Mouse (Mus musculus) embryonic facial prominence, embryonic 12.5 days (tissue): ENCODE measurements at regions not wholly inside any gene's neighbourhood (a gene's known extent, or its start where the extent isn't known, plus 50 kb on each side); places are given as distances from the start of the nearest gene placed in this dataset.

Source experiments
- ATAC-seq: fragments of 200-750 bp; cut with Nextera tagmentation; 2 replicates; pipeline ENCODE4 v1.8.0; 2017; ENCODE audit not compliant: insufficient number of reproducible peaks, insufficient read depth, low FRiP score, low TSS enrichment
- H3K27ac ChIP-seq: fragments of 300-500 bp; sonication (generic); 2 replicates; pipeline ENCODE4 v1.5.1; 2016; ENCODE audit warnings: mild to moderate bottlenecking
- H3K27me3 ChIP-seq: fragments of 300-500 bp; sonication (generic); 2 replicates; pipeline ENCODE4 v1.6.1; 2016; ENCODE audit warnings: mild to moderate bottlenecking, moderate library complexity
- H3K36me3 ChIP-seq: fragments of 300-500 bp; sonication (generic); 2 replicates; pipeline ENCODE4 v1.6.1; 2016; ENCODE audit warnings: mild to moderate bottlenecking
- H3K4me1 ChIP-seq: fragments of 300-500 bp; sonication (generic); 2 replicates; pipeline ENCODE4 v1.6.1; 2016
- H3K4me2 ChIP-seq: fragments of 300-500 bp; sonication (generic); replicated peaks from 2 replicates; pipeline ENCODE4 v1.6.1; 2016; ENCODE audit warnings: mild to moderate bottlenecking, moderate library complexity
- H3K4me3 ChIP-seq: fragments of 300-500 bp; sonication (generic); 2 replicates; pipeline ENCODE4 v1.5.1; 2016; ENCODE audit warnings: mild to moderate bottlenecking
- H3K9ac ChIP-seq: fragments of 300-500 bp; sonication (generic); 2 replicates; pipeline ENCODE4 v1.6.1; 2016; ENCODE audit warnings: mild to moderate bottlenecking, moderate library complexity
- H3K9me3 ChIP-seq: fragments of 300-500 bp; sonication (generic); 2 replicates; pipeline ENCODE4 v1.6.1; 2016; ENCODE audit warnings: mild to moderate bottlenecking, moderate library complexity
- WGBS: fragments of 180-500 bp; shearing (Covaris S2); methylation state at CpG from one replicate; pipeline ENCODE4 v1.1.7; 2016; 5-methylcytosine and 5-hydroxymethylcytosine counted together

DNA sequence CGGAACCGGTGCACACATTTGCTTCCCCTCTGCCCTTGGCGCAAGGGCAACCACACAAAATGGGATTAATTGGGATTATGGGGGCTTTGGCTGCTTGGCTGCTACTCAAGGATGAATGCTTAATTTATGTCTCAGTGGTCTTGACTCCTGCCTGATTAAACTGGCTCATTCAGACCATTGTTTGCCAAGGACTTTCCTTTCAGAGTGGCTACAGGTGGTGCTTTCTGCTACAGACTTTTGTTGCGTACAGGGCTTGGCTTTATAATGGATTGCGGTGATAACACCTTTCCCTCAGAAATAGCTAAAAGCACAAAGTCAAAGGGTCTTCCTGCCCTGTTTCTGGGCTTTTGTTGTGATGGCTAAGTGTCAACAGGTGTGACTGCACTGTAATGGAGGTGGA is 120.4 kb upstream of the Tbca start:
- H3K4me1 ChIP-seq = no peaks in the 10 kb centered on the region
- H3K9ac ChIP-seq = no peak overlapping the region
- peaks cover 6% of the 10 kb centered on the region; the same call in 1 of the 2 replicates for H3K27me3 ChIP-seq
- H3K9me3 ChIP-seq = no peaks in the 10 kb centered on the region
- 51% methylated on average over 5 of the region's 5 CpGs for WGBS
- H3K4me2 ChIP-seq = no peak overlapping the region
- H3K4me3 ChIP-seq = no peak overlapping the region
- no peak overlapping the region for H3K27ac ChIP-seq
- H3K36me3 ChIP-seq = no peaks in the 10 kb centered on the region
- ATAC-seq = no peak

GRCm38 (mm10) chr13:94669106-94669683 is 119.5 kb upstream of the Tbca start:
- no peak overlapping the region for H3K27ac ChIP-seq
- H3K4me3 ChIP-seq = no peak overlapping the region
- H3K27me3 ChIP-seq = peaks cover 6% of the 10 kb centered on the region; the same call in 1 of the 2 replicates
- H3K9ac ChIP-seq = no peak overlapping the region
- no peak for ATAC-seq
- H3K4me2 ChIP-seq = no peak overlapping the region
- WGBS = 60% methylated on average over 9 of the region's 9 CpGs
- no peaks in the 10 kb centered on the region for H3K4me1 ChIP-seq
- no peaks in the 10 kb centered on the region for H3K9me3 ChIP-seq
- no peaks in the 10 kb centered on the region for H3K36me3 ChIP-seq

DNA sequence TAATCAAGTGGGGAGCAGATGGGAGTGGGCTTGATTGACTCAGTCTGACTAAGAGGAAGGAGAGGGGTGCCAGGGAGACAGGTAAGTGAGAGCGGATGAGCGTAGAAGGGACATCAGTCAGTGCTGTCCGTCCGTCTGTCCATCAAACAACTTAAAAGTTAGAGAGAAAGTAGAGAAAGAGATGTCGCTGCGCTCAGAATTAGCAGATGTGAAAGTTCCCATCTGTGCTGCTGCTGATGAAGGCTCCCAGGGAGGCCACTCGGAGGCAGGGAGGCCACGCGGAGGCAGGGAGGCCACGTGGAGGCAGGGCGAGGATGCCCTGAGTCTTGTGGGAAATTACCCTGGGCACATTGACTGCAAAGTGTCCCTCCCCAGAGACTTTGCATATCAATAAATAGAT is 118.4 kb upstream of the Tbca start:
- Histone ChIP-seq H3K27me3 (peaks cover 6% of the 10 kb centered on the region; the same call in 1 of the 2 replicates), H3K9ac (no peak overlapping the region), H3K4me1 (no peaks in the 10 kb centered on the region), H3K4me2 (no peak overlapping the region), H3K9me3 (no peaks in the 10 kb centered on the region), H3K4me3 (no peak overlapping the region), H3K27ac (no peak overlapping the region), H3K36me3 (no peaks in the 10 kb centered on the region)
- 86% methylated on average over 11 of the region's 11 CpGs for WGBS
- no peak for ATAC-seq

DNA sequence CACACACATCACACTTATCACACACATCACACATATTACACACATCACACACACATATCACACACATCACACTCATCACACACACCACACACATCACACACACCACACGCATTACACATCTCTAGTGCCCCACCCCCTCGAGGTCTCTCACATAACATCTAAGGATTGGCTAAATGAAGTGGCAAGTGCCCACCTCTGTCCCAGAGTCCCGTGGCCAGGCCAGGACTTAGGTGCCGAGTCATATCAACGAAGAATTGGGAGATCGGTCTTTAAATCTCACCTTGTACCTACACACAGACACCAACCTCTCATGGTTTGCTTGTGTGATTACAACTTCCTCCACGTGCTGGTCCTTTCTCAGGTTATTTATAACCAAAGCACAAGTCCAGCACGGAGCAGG is 117.7 kb upstream of the Tbca start:
- 90% methylated on average over 8 of the region's 8 CpGs for whole genome bisulfite sequencing
- Histone ChIP-seq H3K9me3 (no peaks in the 10 kb centered on the region), H3K9ac (no peak overlapping the region), H3K4me1 (no peaks in the 10 kb centered on the region), H3K4me2 (no peak overlapping the region), H3K27ac (no peak overlapping the region), H3K4me3 (no peak overlapping the region), H3K27me3 (peaks cover 6% of the 10 kb centered on the region; the same call in 1 of the 2 replicates), H3K36me3 (no peaks in the 10 kb centered on the region)
- ATAC-seq = no peak

- Histone ChIP-seq H3K27ac (no peak overlapping the region), H3K4me3 (no peak overlapping the region), H3K4me2 (no peak overlapping the region), H3K27me3 (0 out of 2 replicates have a peak, but pooled peaks cover 8% of the 10 kb centered on the region), H3K9ac (no peak overlapping the region), H3K36me3 (no peaks in the 10 kb centered on the region), H3K9me3 (no peaks in the 10 kb centered on the region), H3K4me1 (peaks cover 5% of the 10 kb centered on the region; the same call in 1 of the 2 replicates)
- WGBS = 29% methylated on average over 17 of the region's 17 CpGs
- ATAC-seq = no peak
Observed at GRCm38 (mm10) chr13:94680492-94681168, 108.1 kb upstream of the Tbca start.

DNA sequence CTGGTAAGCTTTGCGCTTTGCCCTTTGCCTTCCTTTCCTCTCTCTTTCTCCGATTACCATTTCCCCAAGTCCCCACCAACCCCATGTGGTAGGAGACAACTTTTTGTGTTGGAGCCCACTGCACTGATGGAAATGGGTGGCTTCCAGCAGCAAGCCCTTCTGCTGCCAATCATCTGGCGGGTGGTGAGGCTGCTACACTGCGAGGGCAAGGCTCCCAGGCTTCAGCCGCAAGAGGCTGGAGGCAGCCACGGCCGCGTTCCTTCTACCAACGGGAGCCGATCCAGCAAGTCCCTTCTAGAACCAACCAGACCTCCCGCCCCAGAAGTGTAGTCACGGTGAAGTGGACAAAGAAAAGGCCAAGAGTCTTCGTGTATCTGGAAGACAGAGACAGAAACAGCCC is 107.1 kb upstream of the Tbca start:
- no peak for ATAC-seq
- 89% methylated on average over 13 of the region's 13 CpGs for WGBS
- 0 out of 2 replicates have a peak, but pooled peaks cover 8% of the 10 kb centered on the region for H3K27me3 ChIP-seq

GRCm38 (mm10) chr13:94685191-94685590 is 103.5 kb upstream of the Tbca start:
- no peak overlapping the region for H3K27ac ChIP-seq
- H3K36me3 ChIP-seq = no peaks in the 10 kb centered on the region
- no peak overlapping the region for H3K4me3 ChIP-seq
- H3K9me3 ChIP-seq = no peaks in the 10 kb centered on the region
- 60% methylated on average over 7 of the region's 7 CpGs for WGBS
- no peak for ATAC-seq
- H3K4me1 ChIP-seq = peaks cover 5% of the 10 kb centered on the region; the same call in 1 of the 2 replicates
- no peak overlapping the region for H3K4me2 ChIP-seq
- no peak overlapping the region for H3K9ac ChIP-seq
- H3K27me3 ChIP-seq = 0 out of 2 replicates have a peak, but pooled peaks cover 8% of the 10 kb centered on the region

More for the DNA sequence above, 107.1 kb upstream of the Tbca start:
- Histone ChIP-seq H3K9me3 (no peaks in the 10 kb centered on the region), H3K4me3 (no peak overlapping the region), H3K4me1 (peaks cover 5% of the 10 kb centered on the region; the same call in 1 of the 2 replicates), H3K36me3 (no peaks in the 10 kb centered on the region), H3K4me2 (no peak overlapping the region), H3K27ac (no peak overlapping the region), H3K9ac (no peak overlapping the region)

DNA sequence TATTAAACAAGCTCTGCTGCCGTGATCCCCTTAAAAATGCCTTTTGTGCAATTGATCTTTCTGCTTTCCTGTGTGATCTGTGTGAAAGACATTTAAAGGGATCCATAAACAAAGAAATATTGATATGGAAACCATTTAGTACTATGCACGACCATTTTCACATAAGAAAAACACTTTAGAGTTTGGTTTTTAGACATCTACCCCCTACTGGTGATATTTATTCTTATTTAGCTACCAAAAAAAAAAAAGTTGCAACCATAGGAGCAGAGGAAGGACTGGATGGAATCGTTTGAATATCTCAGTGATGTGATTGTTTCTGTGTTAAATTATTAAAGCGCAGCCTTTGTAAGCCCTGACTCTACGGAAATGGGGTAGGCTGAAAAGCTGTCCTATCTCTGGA is 101.4 kb upstream of the Tbca start:
- Histone ChIP-seq H3K36me3 (no peaks in the 10 kb centered on the region), H3K4me3 (no peak overlapping the region), H3K27ac (no peak overlapping the region), H3K4me1 (no peaks in the 10 kb centered on the region), H3K9ac (no peak overlapping the region), H3K4me2 (no peak overlapping the region), H3K9me3 (no peaks in the 10 kb centered on the region), H3K27me3 (0 out of 2 replicates have a peak, but pooled peaks cover 3% of the 10 kb centered on the region)
- no peak for ATAC-seq
- 77% methylated on average over 5 of the region's 5 CpGs for WGBS

- no peak overlapping the region for H3K9ac ChIP-seq
- no peaks in the 10 kb centered on the region for H3K9me3 ChIP-seq
- no peak overlapping the region for H3K4me2 ChIP-seq
- ATAC-seq = no peak
- peaks cover 17% of the 10 kb centered on the region for H3K4me1 ChIP-seq
- H3K36me3 ChIP-seq = no peaks in the 10 kb centered on the region
- peaks cover 80% of the 10 kb centered on the region for H3K27me3 ChIP-seq
- H3K4me3 ChIP-seq = no peak overlapping the region
- H3K27ac ChIP-seq = no peak overlapping the region
- 1% methylated on average over 7 of the region's 7 CpGs for WGBS
Observed at GRCm38 (mm10) chr13:94706641-94707053, 82.1 kb upstream of the Tbca start.

- Histone ChIP-seq H3K4me2 (no peak overlapping the region), H3K9ac (no peak overlapping the region), H3K4me1 (peaks cover 17% of the 10 kb centered on the region), H3K36me3 (no peaks in the 10 kb centered on the region), H3K27ac (no peak overlapping the region), H3K9me3 (no peaks in the 10 kb centered on the region), H3K27me3 (peaks cover 83% of the 10 kb centered on the region), H3K4me3 (no peak overlapping the region)
- 2% methylated on average over 30 of the region's 32 CpGs for WGBS
- no peak for ATAC-seq
Observed at GRCm38 (mm10) chr13:94707371-94708280, 81.1 kb upstream of the Tbca start.

- no peak for ATAC-seq
- WGBS = 23% methylated on average over 5 of the region's 5 CpGs
- no peaks in the 10 kb centered on the region for H3K9me3 ChIP-seq
- H3K4me3 ChIP-seq = no peak overlapping the region
- no peak overlapping the region for H3K27ac ChIP-seq
- H3K9ac ChIP-seq = no peak overlapping the region
- no peak overlapping the region for H3K4me2 ChIP-seq
- peaks cover 10% of the 10 kb centered on the region for H3K4me1 ChIP-seq
- peaks cover 81% of the 10 kb centered on the region for H3K27me3 ChIP-seq
- no peaks in the 10 kb centered on the region for H3K36me3 ChIP-seq
Observed at GRCm38 (mm10) chr13:94708786-94709185, 79.9 kb upstream of the Tbca start.
